Mouse (Mus musculus): Measurements from ENCODE around the gene Smarca5. TPM values are rescaled to one million over a fixed set of nuclear protein-coding genes. Genes with fewer than 3 reads are reported as not detected.

Gene Smarca5
- total RNA-seq, 2 experiments from 2014 or later, result 83.6 to 187 TPM

DNA sequence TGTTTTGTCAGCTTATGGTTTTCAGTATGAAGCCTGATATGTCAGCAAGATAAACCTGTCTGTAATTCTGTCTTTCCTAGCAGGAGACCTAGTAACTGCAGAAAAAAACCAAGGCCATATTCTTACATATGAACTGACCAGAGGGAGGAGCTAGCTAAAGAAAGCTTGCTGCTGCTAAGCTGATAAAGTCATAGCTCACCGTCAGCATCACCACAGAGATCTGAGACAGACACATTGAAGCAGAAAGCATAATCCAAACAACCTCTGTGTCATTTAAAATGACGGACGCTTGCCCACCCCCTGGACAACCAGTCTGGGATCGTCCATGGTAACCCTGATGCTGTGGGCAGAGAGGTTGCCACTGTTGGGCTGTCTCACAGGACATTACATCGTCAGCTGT is 56.7 kb downstream of the Smarca5 start:
- ATAC-seq (replicated peaks; ENCODE audit: poor library complexity, severe bottlenecking), result no peak

- ATAC-seq (replicated peaks; ENCODE audit: poor library complexity, severe bottlenecking), result peak; percentile 75
Observed at GRCm38 (mm10) chr8:80669277-80669901, 69.9 kb downstream of the Smarca5 start.

- no peak for ATAC-seq (replicated peaks; ENCODE audit: poor library complexity, severe bottlenecking)
Observed at GRCm38 (mm10) chr8:80663476-80663875, 75.8 kb downstream of the Smarca5 start.

- ATAC-seq (replicated peaks; ENCODE audit: poor library complexity, severe bottlenecking), result no peak
Observed at GRCm38 (mm10) chr8:80661055-80661454, 78.2 kb downstream of the Smarca5 start.

GRCm38 (mm10) chr8:80657639-80658038 is 81.7 kb downstream of the Smarca5 start:
- no peak for ATAC-seq (replicated peaks; ENCODE audit: poor library complexity, severe bottlenecking)

Other genes starting within 250 kb of the Smarca5 start
- gene Gypa, start 245.7 kb downstream of the Smarca5 start, total RNA-seq (2014; fragmentation: Nextera tagmentation), result not detected in 2 replicates
- gene Gypa, start 245.7 kb downstream of the Smarca5 start, total RNA-seq (2017), result 0.52 TPM in 1 of 2 replicates, not detected in the other
- gene Frem3, start 128.4 kb downstream of the Smarca5 start, total RNA-seq (2014; fragmentation: Nextera tagmentation), result not detected in 2 replicates
- gene Frem3, start 128.4 kb downstream of the Smarca5 start, total RNA-seq (2017), result not detected in 2 replicates
- 1.8 and 3.6 TPM in 2 replicates for gene Gab1, start 141.0 kb upstream of the Smarca5 start, total RNA-seq (2014; fragmentation: Nextera tagmentation)
- 1.8 and 2.4 TPM in 2 replicates for gene Gab1, start 141.0 kb upstream of the Smarca5 start, total RNA-seq (2017)